Mouse (Mus musculus) brown adipose tissue, adult 24 weeks (tissue): ENCODE results near the gene Rpe65. TPM values are rescaled to one million over a fixed set of nuclear protein-coding genes. Genes with fewer than 3 reads are reported as not detected.

Experiments used
- H3K27ac ChIP-seq: fragments of 200-500 bp; replicated peaks from 2 replicates; pipeline ENCODE4 v1.5.1; 2012; ENCODE audit warnings: low read depth, mild to moderate bottlenecking, low read length
- H3K4me1 ChIP-seq: fragments of 200-500 bp; 2 replicates; pipeline ENCODE4 v1.6.1; 2012; ENCODE audit warnings: low read length, mixed read lengths; ENCODE audit not compliant: control insufficient read depth, insufficient read depth, insufficient read length
- H3K4me3 ChIP-seq: fragments of 200-500 bp; 2 replicates; pipeline ENCODE4 v1.5.1; 2012; ENCODE audit warnings: low read depth, mild to moderate bottlenecking, low read length, moderate library complexity; ENCODE audit not compliant: insufficient read depth
- polyA plus RNA-seq: library from polyadenylated mRNA; stranded (reverse); fragments of >200 nt; gene quantifications from 2 replicates; pipeline ENCODE4 v1.2.4, GENCODE M21; 2012; ENCODE audit not compliant: missing spikeins, insufficient read depth, insufficient read length

The Rpe65 gene
- polyA plus RNA-seq = not detected in 2 replicates

GRCm38 (mm10) chr3:159598875-159599274 is at the start of gene Rpe65:
Gene Rpe65 (plus strand): TSS chr3:159599175.
- no peak within 1 kb of the TSS for H3K27ac ChIP-seq
- no peak within 1 kb of the TSS for H3K4me3 ChIP-seq
- no peaks in the 10 kb centered on the region for H3K4me1 ChIP-seq

- no peak overlapping the region for H3K27ac ChIP-seq
- H3K4me3 ChIP-seq = no peak overlapping the region
- no peaks in the 10 kb centered on the region for H3K4me1 ChIP-seq
Measured at GRCm38 (mm10) chr3:159550224-159550623, 48.8 kb upstream of the Rpe65 start.

- H3K4me3 ChIP-seq = no peak overlapping the region
- no peak overlapping the region for H3K27ac ChIP-seq
- no peaks in the 10 kb centered on the region for H3K4me1 ChIP-seq
Measured at GRCm38 (mm10) chr3:159614977-159615376, 16.0 kb downstream of the Rpe65 start.

- H3K27ac ChIP-seq = no peak overlapping the region
- no peaks in the 10 kb centered on the region for H3K4me1 ChIP-seq
- no peak overlapping the region for H3K4me3 ChIP-seq
Measured at GRCm38 (mm10) chr3:159621026-159621425, 22.1 kb downstream of the Rpe65 start.

- no peaks in the 10 kb centered on the region for H3K4me1 ChIP-seq
Measured at GRCm38 (mm10) chr3:159624010-159624409, 25.0 kb downstream of the Rpe65 start.

GRCm38 (mm10) chr3:159660741-159661140 is 61.8 kb downstream of the Rpe65 start:
- no peak overlapping the region for H3K4me3 ChIP-seq
- H3K4me1 ChIP-seq = no peaks in the 10 kb centered on the region
- H3K27ac ChIP-seq = no peak overlapping the region

More at GRCm38 (mm10) chr3:159624010-159624409, 25.0 kb downstream of the Rpe65 start:
- Histone ChIP-seq H3K4me3 (no peak overlapping the region), H3K27ac (no peak overlapping the region)

DNA sequence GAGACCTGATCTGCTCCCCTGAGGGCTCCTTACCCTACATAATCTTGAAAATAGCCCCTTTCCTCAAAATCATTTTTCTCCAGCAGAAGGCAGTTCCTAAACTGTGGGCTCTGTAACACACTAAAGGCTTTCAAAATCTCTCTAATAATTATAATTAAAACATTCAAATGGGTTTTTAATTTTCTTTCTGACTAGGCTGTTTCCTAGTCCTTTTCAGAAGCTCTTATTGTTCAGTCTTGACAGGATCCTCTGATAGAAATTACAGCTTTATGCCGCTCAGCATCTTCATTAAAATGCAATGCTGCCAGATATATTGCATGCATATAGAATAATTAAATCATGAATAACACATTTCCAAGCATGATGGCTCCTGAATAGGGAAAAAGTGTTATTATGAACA is 64.4 kb downstream of the Rpe65 start:
- H3K27ac ChIP-seq = no peak overlapping the region

More for the DNA sequence above, 64.4 kb downstream of the Rpe65 start:
- H3K4me3 ChIP-seq = no peak overlapping the region
- no peaks in the 10 kb centered on the region for H3K4me1 ChIP-seq

Other genes with a start within 250 kb of the Rpe65 start
- gene Depdc1a, start 103.7 kb upstream of the Rpe65 start, polyA plus RNA-seq = not detected in 2 replicates
- gene Wls, start 240.5 kb downstream of the Rpe65 start, polyA plus RNA-seq = 22.7 and 27.6 TPM in 2 replicates